Mouse (Mus musculus): ENCODE results near the gene Ehhadh. TPM values are rescaled to one million over a fixed set of nuclear protein-coding genes. Genes with fewer than 3 reads are reported as not detected.

Ehhadh gene
- polyA plus RNA-seq, 1 experiment from 2014 or later, result 1.8 TPM

DNA sequence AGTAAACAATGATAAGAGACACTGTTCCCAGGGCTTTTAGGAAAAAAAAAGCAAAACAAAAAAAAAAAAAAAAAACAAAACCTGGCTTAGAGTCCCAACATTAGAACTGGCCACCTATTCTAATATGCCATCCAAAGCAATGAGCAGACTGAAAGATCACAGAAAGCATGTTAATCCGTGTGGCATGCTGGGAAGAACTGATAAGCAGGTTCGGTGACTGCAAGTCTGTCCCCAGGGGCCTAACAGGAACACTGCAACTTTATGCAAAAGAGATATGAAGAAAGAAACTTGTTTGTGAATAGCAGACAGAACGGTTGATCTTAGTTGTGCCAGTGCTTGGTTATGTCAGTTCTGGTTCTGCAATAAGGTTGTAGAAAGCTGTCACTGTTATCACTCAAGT, 4.2 kb upstream of the Ehhadh start:
- Histone ChIP-seq H3K4me3 (no peak overlapping the region), H3K36me3 (replicated peaks) (no peaks in the 10 kb centered on the region), H3K4me1 (peaks cover 22% of the 10 kb centered on the region), H3K27me3 (replicated peaks; ENCODE audit: low read depth, poor library complexity, severe bottlenecking) (0 out of 2 replicates have a peak, but pooled peaks cover under 1% of the 10 kb centered on the region), H3K9me3 (no peaks in the 10 kb centered on the region), H3K27ac (replicated peaks) (no peak overlapping the region)
- DNase-seq (ENCODE audit: low spot score), result no peak
- WGBS, result 70% methylated on average over 3 of the region's 3 CpGs

GRCm38 (mm10) chr16:21790469-21790868, 2.9 kb upstream of the Ehhadh start:
- Histone ChIP-seq H3K27me3 (replicated peaks; ENCODE audit: low read depth, poor library complexity, severe bottlenecking) (0 out of 2 replicates have a peak, but pooled peaks cover 2% of the 10 kb centered on the region), H3K9me3 (no peaks in the 10 kb centered on the region), H3K27ac (replicated peaks) (no peak overlapping the region), H3K4me1 (peaks cover 22% of the 10 kb centered on the region), H3K4me3 (no peak overlapping the region), H3K36me3 (replicated peaks) (no peaks in the 10 kb centered on the region)
- DNase-seq (ENCODE audit: low spot score), result no peak
- 14% methylated on average over 1 of the region's 1 CpGs for WGBS

- H3K4me3 ChIP-seq, result no peak overlapping the region
- no peaks in the 10 kb centered on the region for H3K36me3 ChIP-seq (replicated peaks)
- no peak for DNase-seq (ENCODE audit: low spot score)
- H3K4me1 ChIP-seq, result peaks cover 18% of the 10 kb centered on the region
- H3K27ac ChIP-seq (replicated peaks), result no peak overlapping the region
- H3K9me3 ChIP-seq, result no peaks in the 10 kb centered on the region
- H3K27me3 ChIP-seq (replicated peaks; ENCODE audit: low read depth, poor library complexity, severe bottlenecking), result 0 out of 2 replicates have a peak, but pooled peaks cover 2% of the 10 kb centered on the region
- 74% methylated on average over 2 of the region's 2 CpGs for WGBS
Observed at GRCm38 (mm10) chr16:21789180-21789579, 1.6 kb upstream of the Ehhadh start.

GRCm38 (mm10) chr16:21788581-21788980, 974 bp upstream of the Ehhadh start:
- no peaks in the 10 kb centered on the region for H3K36me3 ChIP-seq (replicated peaks)
- H3K27ac ChIP-seq (replicated peaks), result no peak overlapping the region
- no peak for DNase-seq (ENCODE audit: low spot score)
- H3K9me3 ChIP-seq, result no peaks in the 10 kb centered on the region
- 45% methylated on average over 3 of the region's 3 CpGs for WGBS
- 0 out of 2 replicates have a peak, but pooled peaks cover 2% of the 10 kb centered on the region for H3K27me3 ChIP-seq (replicated peaks; ENCODE audit: low read depth, poor library complexity, severe bottlenecking)
- peaks cover 15% of the 10 kb centered on the region for H3K4me1 ChIP-seq
- H3K4me3 ChIP-seq, result no peak overlapping the region

DNA sequence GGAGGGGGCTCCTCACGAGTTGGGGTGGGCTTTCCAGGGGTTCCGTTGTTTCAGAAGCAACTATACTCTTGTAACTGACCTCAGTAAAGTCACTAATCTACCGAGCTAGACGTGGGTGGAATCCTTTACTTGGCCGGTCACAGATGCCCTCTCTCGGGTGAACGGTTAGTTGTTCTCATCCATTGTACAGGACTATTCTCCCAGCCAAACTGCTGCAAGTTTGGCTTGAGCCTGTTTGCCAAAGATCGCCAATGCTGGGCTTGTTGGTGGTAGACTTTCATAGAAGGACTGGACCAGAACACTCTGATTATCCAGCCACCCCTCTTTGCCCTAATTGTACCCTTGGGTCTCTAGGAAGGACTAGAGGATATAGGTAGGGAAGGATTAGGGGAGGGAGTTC, 1.3 kb downstream of the Ehhadh start:
- DNase-seq (ENCODE audit: low spot score), result no peak
- Histone ChIP-seq H3K4me3 (no peak overlapping the region), H3K4me1 (peaks cover 12% of the 10 kb centered on the region), H3K27me3 (replicated peaks; ENCODE audit: low read depth, poor library complexity, severe bottlenecking) (0 out of 2 replicates have a peak, but pooled peaks cover 2% of the 10 kb centered on the region), H3K36me3 (replicated peaks) (no peaks in the 10 kb centered on the region), H3K9me3 (no peaks in the 10 kb centered on the region), H3K27ac (replicated peaks) (no peak overlapping the region)
- 87% methylated on average over 8 of the region's 8 CpGs for WGBS

- WGBS, result 75% methylated on average over 4 of the region's 4 CpGs
- no peak overlapping the region for H3K27ac ChIP-seq (replicated peaks)
- no peaks in the 10 kb centered on the region for H3K36me3 ChIP-seq (replicated peaks)
- no peak overlapping the region for H3K4me3 ChIP-seq
- no peaks in the 10 kb centered on the region for H3K9me3 ChIP-seq
- H3K27me3 ChIP-seq (replicated peaks; ENCODE audit: low read depth, poor library complexity, severe bottlenecking), result 0 out of 2 replicates have a peak, but pooled peaks cover 2% of the 10 kb centered on the region
- DNase-seq (ENCODE audit: low spot score), result no peak
- H3K4me1 ChIP-seq, result peaks cover 12% of the 10 kb centered on the region
Observed at GRCm38 (mm10) chr16:21785000-21785399, 2.6 kb downstream of the Ehhadh start.

- WGBS, result 67% methylated on average over 2 of the region's 2 CpGs
- H3K4me3 ChIP-seq, result no peak overlapping the region
- peaks cover 7% of the 10 kb centered on the region for H3K4me1 ChIP-seq
- no peaks in the 10 kb centered on the region for H3K36me3 ChIP-seq (replicated peaks)
- no peak overlapping the region for H3K27ac ChIP-seq (replicated peaks)
- H3K9me3 ChIP-seq, result no peaks in the 10 kb centered on the region
- 0 out of 2 replicates have a peak, but pooled peaks cover 2% of the 10 kb centered on the region for H3K27me3 ChIP-seq (replicated peaks; ENCODE audit: low read depth, poor library complexity, severe bottlenecking)
- DNase-seq (ENCODE audit: low spot score), result no peak
Observed at GRCm38 (mm10) chr16:21782807-21783206, 4.8 kb downstream of the Ehhadh start.

- no peak overlapping the region for H3K4me3 ChIP-seq
- H3K27ac ChIP-seq (replicated peaks), result no peak overlapping the region
- DNase-seq (ENCODE audit: low spot score), result no peak
- no peaks in the 10 kb centered on the region for H3K36me3 ChIP-seq (replicated peaks)
- 0 out of 2 replicates have a peak, but pooled peaks cover 2% of the 10 kb centered on the region for H3K27me3 ChIP-seq (replicated peaks; ENCODE audit: low read depth, poor library complexity, severe bottlenecking)
- H3K4me1 ChIP-seq, result no peaks in the 10 kb centered on the region
- 83% methylated on average over 3 of the region's 3 CpGs for WGBS
- H3K9me3 ChIP-seq, result no peaks in the 10 kb centered on the region
Observed at GRCm38 (mm10) chr16:21781895-21782294, 5.7 kb downstream of the Ehhadh start.

- WGBS, result 81% methylated on average over 3 of the region's 3 CpGs
Observed at GRCm38 (mm10) chr16:21781277-21781676, 6.3 kb downstream of the Ehhadh start.

GRCm38 (mm10) chr16:21779149-21779548, 8.5 kb downstream of the Ehhadh start:
- Histone ChIP-seq H3K4me1 (no peaks in the 10 kb centered on the region), H3K27me3 (replicated peaks; ENCODE audit: low read depth, poor library complexity, severe bottlenecking) (no peaks in the 10 kb centered on the region), H3K36me3 (replicated peaks) (no peaks in the 10 kb centered on the region), H3K4me3 (no peak overlapping the region), H3K27ac (replicated peaks) (no peak overlapping the region), H3K9me3 (no peaks in the 10 kb centered on the region)
- 92% methylated on average over 4 of the region's 4 CpGs for WGBS
- DNase-seq (ENCODE audit: low spot score), result no peak

More at GRCm38 (mm10) chr16:21781277-21781676, 6.3 kb downstream of the Ehhadh start:
- Histone ChIP-seq H3K36me3 (replicated peaks) (no peaks in the 10 kb centered on the region), H3K9me3 (no peaks in the 10 kb centered on the region), H3K27ac (replicated peaks) (no peak overlapping the region), H3K27me3 (replicated peaks; ENCODE audit: low read depth, poor library complexity, severe bottlenecking) (no peaks in the 10 kb centered on the region), H3K4me3 (no peak overlapping the region), H3K4me1 (no peaks in the 10 kb centered on the region)
- no peak for DNase-seq (ENCODE audit: low spot score)

DNA sequence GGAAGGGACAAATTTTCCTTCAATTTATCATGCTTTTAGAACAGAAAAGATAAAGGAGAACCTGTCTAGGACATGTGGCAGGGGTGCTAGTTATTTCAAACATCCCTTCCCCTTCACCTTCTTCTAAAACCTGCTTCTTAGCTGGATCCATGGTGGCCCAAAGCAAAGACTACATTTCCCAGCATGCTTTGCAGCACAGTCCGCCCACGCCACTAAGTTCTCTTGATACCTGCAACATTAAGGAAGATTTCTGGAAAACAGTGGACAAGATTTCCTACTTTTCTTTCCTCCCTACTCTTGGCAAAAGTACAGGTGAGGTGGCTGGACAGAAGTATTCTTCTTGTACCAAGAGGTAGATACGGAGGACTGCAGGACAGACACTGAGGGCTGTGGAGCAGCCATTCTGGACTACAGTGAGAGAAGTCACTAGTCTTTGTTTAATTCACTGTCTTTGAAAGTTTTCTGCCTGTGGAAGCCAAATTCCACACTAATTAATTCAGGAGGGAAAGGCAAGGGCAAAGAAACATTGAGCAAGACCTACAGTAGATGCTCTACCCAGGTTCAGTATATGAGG, 9.2 kb downstream of the Ehhadh start:
- no peaks in the 10 kb centered on the region for H3K9me3 ChIP-seq
- no peaks in the 10 kb centered on the region for H3K4me1 ChIP-seq
- H3K36me3 ChIP-seq (replicated peaks), result no peaks in the 10 kb centered on the region
- DNase-seq (ENCODE audit: low spot score), result peak; percentile 26
- H3K27ac ChIP-seq (replicated peaks), result no peak overlapping the region
- H3K27me3 ChIP-seq (replicated peaks; ENCODE audit: low read depth, poor library complexity, severe bottlenecking), result no peaks in the 10 kb centered on the region
- peak overlapping the region; percentile 44 for H3K4me3 ChIP-seq
- WGBS, result 35% methylated on average over 3 of the region's 3 CpGs

DNA sequence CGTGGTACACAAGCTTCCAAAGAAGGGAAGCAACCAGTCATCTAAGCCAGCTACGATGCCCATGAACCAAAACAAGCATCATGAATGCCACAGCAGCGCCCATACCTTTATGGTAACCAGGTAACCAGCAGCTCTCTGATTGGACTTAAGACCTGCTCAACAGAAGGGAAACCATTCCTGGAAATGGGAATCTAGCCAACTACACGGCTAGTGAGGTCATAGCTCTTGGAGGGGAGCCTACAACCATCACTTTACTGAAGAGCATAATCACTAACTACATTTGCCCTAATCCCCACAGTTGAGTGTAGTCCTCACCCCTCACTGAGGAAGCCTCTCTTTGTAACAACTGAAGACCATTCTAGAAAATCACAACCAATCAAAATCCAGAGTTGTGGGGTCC, 12.9 kb downstream of the Ehhadh start:
- no peak for DNase-seq (ENCODE audit: low spot score)
- Histone ChIP-seq H3K27me3 (replicated peaks; ENCODE audit: low read depth, poor library complexity, severe bottlenecking) (no peaks in the 10 kb centered on the region), H3K9me3 (no peaks in the 10 kb centered on the region), H3K36me3 (replicated peaks) (no peaks in the 10 kb centered on the region), H3K4me3 (no peak overlapping the region), H3K4me1 (no peaks in the 10 kb centered on the region), H3K27ac (replicated peaks) (no peak overlapping the region)
- WGBS, result 89% methylated on average over 4 of the region's 4 CpGs

- 79% methylated on average over 5 of the region's 5 CpGs for WGBS
- H3K9me3 ChIP-seq, result no peaks in the 10 kb centered on the region
Observed at GRCm38 (mm10) chr16:21769667-21770066, 17.9 kb downstream of the Ehhadh start.

More at GRCm38 (mm10) chr16:21769667-21770066, 17.9 kb downstream of the Ehhadh start:
- Histone ChIP-seq H3K4me1 (no peaks in the 10 kb centered on the region), H3K4me3 (no peak overlapping the region), H3K36me3 (replicated peaks) (no peaks in the 10 kb centered on the region), H3K27ac (replicated peaks) (no peak overlapping the region), H3K27me3 (replicated peaks; ENCODE audit: low read depth, poor library complexity, severe bottlenecking) (no peaks in the 10 kb centered on the region)
- DNase-seq (ENCODE audit: low spot score), result no peak
